Comparison of ENCODE assay signal across 10 mouse cellular contexts in the genomic region with DNA sequence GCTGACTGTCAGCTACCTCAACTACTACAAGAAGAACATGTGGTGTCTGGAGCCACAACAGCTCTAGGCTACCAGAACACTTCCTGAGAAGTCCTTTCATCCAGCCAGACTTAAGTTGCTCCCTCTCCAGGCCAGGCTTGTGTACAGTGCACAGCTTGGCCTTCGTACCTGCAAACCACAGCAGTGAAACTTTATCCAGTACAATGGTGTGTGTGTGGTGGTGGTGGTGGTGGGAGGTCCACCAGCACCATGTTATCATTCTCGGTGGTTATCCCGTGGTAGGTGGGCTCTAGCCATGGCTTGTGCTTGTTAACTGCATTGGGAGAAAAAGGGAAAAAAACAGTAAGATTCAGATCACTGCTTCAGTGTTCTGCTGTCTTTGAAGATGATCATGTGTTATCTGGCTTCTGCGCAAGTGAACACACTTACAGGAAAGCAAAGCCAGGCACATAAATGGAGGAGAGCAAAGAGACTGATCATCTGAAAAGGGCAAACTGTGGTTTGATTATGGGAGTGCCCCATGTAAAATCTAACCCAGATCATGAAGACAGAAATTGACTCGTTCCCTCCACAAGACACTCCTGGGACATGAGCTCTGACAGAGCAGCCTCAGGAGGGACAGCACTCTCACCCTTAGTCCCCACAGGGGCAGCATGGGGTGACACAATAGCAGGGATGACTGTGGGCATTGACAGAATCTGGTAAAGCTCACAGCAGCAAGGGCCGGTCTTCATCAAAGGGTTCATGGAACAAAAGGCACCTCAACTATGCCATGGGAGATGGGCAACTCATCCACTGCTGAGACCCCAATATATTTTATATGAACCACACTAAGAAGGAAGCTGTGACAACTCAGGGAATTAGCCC. TPM values are rescaled to one million over a fixed set of nuclear protein-coding genes. Genes with fewer than 3 reads are reported as not detected.
DNase-seq lines count a peak whose midpoint lies in the region; ATAC-seq and TF ChIP-seq lines count a peak whose summit lies in the region.
"Not testable (repeated sequence)": the region's sequence is repeated elsewhere in the genome, so short reads cannot be mapped to it uniquely, and the experiment has no call there.
"Had no signal": no experiment of that assay in that cellular context is flagged by ENCODE, and none has a peak within 500 bp of the region (broad histone marks: within the 10 kb centered on the region; RNA-seq: fewer than 3 reads in every experiment).

No protein-coding gene starts in this region.

- H3K4me1 ChIP-seq in forebrain, embryonic 10.5 days; heart, embryonic 11.5 days (ENCODE audit: control insufficient read depth, insufficient read depth, low read length); hindbrain, postnatal 0 days (ENCODE audit: insufficient read depth, low read length); limb, embryonic 12.5 days (replicated peaks); neural tube, embryonic 11.5 days (ENCODE audit: control insufficient read depth, insufficient read depth, low read length): not testable (repeated sequence)

- peaks cover 74% of the 10 kb centered on the region for H3K9me3 ChIP-seq in forebrain, embryonic 10.5 days
- H3K9me3 ChIP-seq in heart, embryonic 11.5 days (replicated peaks; ENCODE audit: control insufficient read depth, low read length): peaks cover 40% of the 10 kb centered on the region
- H3K9me3 ChIP-seq in hindbrain, postnatal 0 days (ENCODE audit: low read length): peaks cover 41% of the 10 kb centered on the region
- peaks cover 65% of the 10 kb centered on the region for H3K9me3 ChIP-seq in limb, embryonic 12.5 days
- peaks cover 35% of the 10 kb centered on the region for H3K9me3 ChIP-seq in neural tube, embryonic 11.5 days (ENCODE audit: control insufficient read depth, low read length)

- TF ChIP-seq CTCF in hindbrain, postnatal 0 days (IDR thresholded peaks at IDR 0.05; ENCODE audit: low read depth): not testable (repeated sequence)

- not testable (repeated sequence) for H3K4me2 ChIP-seq in heart, embryonic 11.5 days; hindbrain, postnatal 0 days (ENCODE audit: low read depth, low read length); limb, embryonic 12.5 days; neural tube, embryonic 11.5 days (ENCODE audit: low read depth)

- not testable (repeated sequence) for H3K36me3 ChIP-seq in forebrain, embryonic 10.5 days (replicated peaks); heart, embryonic 11.5 days (ENCODE audit: control insufficient read depth, insufficient read depth, low read length); hindbrain, postnatal 0 days (ENCODE audit: insufficient read depth, low read length); limb, embryonic 12.5 days; neural tube, embryonic 11.5 days (ENCODE audit: control insufficient read depth, insufficient read depth, low read length)

- H3K4me3 ChIP-seq in forebrain, embryonic 10.5 days; heart, embryonic 11.5 days (ENCODE audit: low read depth, low read length); hindbrain, postnatal 0 days (ENCODE audit: low read length); limb, embryonic 12.5 days (replicated peaks); neural tube, embryonic 11.5 days (ENCODE audit: low read depth, low read length): not testable (repeated sequence)

- H3K27ac ChIP-seq in forebrain, embryonic 10.5 days; heart, embryonic 11.5 days (ENCODE audit: low read depth, low read length); hindbrain, postnatal 0 days; limb, embryonic 12.5 days; neural tube, embryonic 11.5 days (ENCODE audit: low read depth, low read length): not testable (repeated sequence)

- H3K9ac ChIP-seq in heart, embryonic 11.5 days (ENCODE audit: low read depth, low read length); hindbrain, postnatal 0 days (replicated peaks; ENCODE audit: low read length); limb, embryonic 12.5 days (replicated peaks); neural tube, embryonic 11.5 days (ENCODE audit: low read length): not testable (repeated sequence)

- peak; percentile 26 for DNase-seq in adipocyte (ENCODE audit: low spot score)
- DNase-seq in forebrain, embryonic 10.5 days (ENCODE audit: extremely low spot score, low spot score): peak; percentile 18
- not testable (repeated sequence) for DNase-seq in hindbrain, postnatal 0 days (ENCODE audit: low spot score)
- DNase-seq in lung, postnatal 10 days: peak; percentile 21
- peak; percentile 10 for DNase-seq in neural tube, embryonic 11.5 days (ENCODE audit: low spot score)

- 78% methylated on average over 6 of the region's 6 CpGs for WGBS in forebrain, embryonic 10.5 days
- 71% methylated on average over 6 of the region's 6 CpGs for WGBS in heart, embryonic 11.5 days (ENCODE audit: insufficient replicate concordance)
- 78% methylated on average over 6 of the region's 6 CpGs for WGBS in hindbrain, postnatal 0 days
- 74% methylated on average over 6 of the region's 6 CpGs for WGBS in limb, embryonic 12.5 days
- 79% methylated on average over 6 of the region's 6 CpGs for WGBS in neural tube, embryonic 11.5 days

- H3K27me3 ChIP-seq in forebrain, embryonic 10.5 days (ENCODE audit: poor library complexity, severe bottlenecking); heart, embryonic 11.5 days (ENCODE audit: control insufficient read depth, insufficient read depth, low read length); hindbrain, postnatal 0 days (ENCODE audit: insufficient read depth, low read length); limb, embryonic 12.5 days; neural tube, embryonic 11.5 days (ENCODE audit: control insufficient read depth, insufficient read depth, low read length): not testable (repeated sequence)

- peak; percentile 89 for ATAC-seq in heart, embryonic 11.5 days (replicated peaks; ENCODE audit: insufficient number of reproducible peaks, low FRiP score, low TSS enrichment)
- ATAC-seq in hindbrain, postnatal 0 days: peak; percentile 80
- ATAC-seq in limb, embryonic 12.5 days (ENCODE audit: insufficient number of reproducible peaks, insufficient read depth, low FRiP score, low TSS enrichment, low read depth): peak; percentile 89
- ATAC-seq in neural tube, embryonic 11.5 days (ENCODE audit: insufficient read depth, low FRiP score, low TSS enrichment): peak; percentile 84

RNA-seq across cellular contexts. Expression of a gene that starts 17.8 kb away (rescaled TPM):
- polyA plus RNA-seq in forebrain, embryonic 10.5 days (2016; fragmentation: Nextera tagmentation; extraction: Ambion mirVana): 0.30 TPM in 1 of 2 replicates, not detected in the other
- 0.20 TPM in 1 of 2 replicates, not detected in the other for polyA plus RNA-seq in heart, embryonic 11.5 days (2014; fragmentation: Nextera tagmentation; extraction: Ambion mirVana)
- total RNA-seq in hindbrain, postnatal 0 days (2014; rRNA removed): not detected in 2 replicates
- 0.26 TPM in 1 of 2 replicates, not detected in the other for polyA plus RNA-seq in hindbrain, postnatal 0 days (2015; fragmentation: Nextera tagmentation; extraction: Ambion mirVana)
- polyA plus RNA-seq in limb, embryonic 12.5 days (2016; fragmentation: Nextera tagmentation; extraction: Ambion mirVana): 0.26 TPM in 1 of 2 replicates, not detected in the other
- 0.28 TPM in 1 of 2 replicates, not detected in the other for polyA plus RNA-seq in neural tube, embryonic 11.5 days (2014; fragmentation: Nextera tagmentation; extraction: Ambion mirVana)
- total RNA-seq: gastrocnemius, adult 18-20 months; layer of hippocampus, postnatal 14 days had no signal
- polyA plus RNA-seq: thymus, adult 2 months had no signal

RNA-seq across cellular contexts. Expression of a gene that starts 37.8 kb away (rescaled TPM):
- polyA plus RNA-seq in forebrain, embryonic 10.5 days (2016; fragmentation: Nextera tagmentation; extraction: Ambion mirVana): 0.16 TPM in 1 of 2 replicates, not detected in the other
- polyA plus RNA-seq in heart, embryonic 11.5 days (2014; fragmentation: Nextera tagmentation; extraction: Ambion mirVana): 0.11 TPM in 1 of 2 replicates, not detected in the other
- total RNA-seq in hindbrain, postnatal 0 days (2014; rRNA removed): 0.05 TPM in 1 of 2 replicates, not detected in the other
- polyA plus RNA-seq in hindbrain, postnatal 0 days (2015; fragmentation: Nextera tagmentation; extraction: Ambion mirVana): 0.15 and 0.28 TPM in 2 replicates
- 0.09 TPM in 1 of 2 replicates, not detected in the other for polyA plus RNA-seq in limb, embryonic 12.5 days (2016; fragmentation: Nextera tagmentation; extraction: Ambion mirVana)
- polyA plus RNA-seq in neural tube, embryonic 11.5 days (2014; fragmentation: Nextera tagmentation; extraction: Ambion mirVana): 0.09 TPM in 1 of 2 replicates, not detected in the other
- total RNA-seq: gastrocnemius, adult 18-20 months had no signal
- polyA plus RNA-seq: thymus, adult 2 months had no signal
